Mouse (Mus musculus): ENCODE results near the gene Ccr9.
A peak's percentile ranks its signal among the peaks of the same experiment; 100 is the strongest.
"Not testable (repeated sequence)": the region's sequence is repeated elsewhere in the genome, so short reads cannot be mapped to it uniquely, and the experiment has no call there.

Ccr9 gene

GRCm38 (mm10) chr9:123717186-123718008 lies 39.2 kb downstream of the Ccr9 start, which contains the start of gene Lztfl1:
TSS of gene Lztfl1 (minus strand) at chr9:123717697.
- DNase-seq, result peak; percentile 87 to 95

GRCm38 (mm10) chr9:123722737-123723493 lies 44.7 kb downstream of the Ccr9 start:
- no peak for DNase-seq

- no peak for DNase-seq
Measured at GRCm38 (mm10) chr9:123731271-123731670, 53.0 kb downstream of the Ccr9 start.

GRCm38 (mm10) chr9:123734133-123734532 lies 55.9 kb downstream of the Ccr9 start:
- no peak for DNase-seq

- DNase-seq, result no peak
Measured at GRCm38 (mm10) chr9:123740799-123741198, 62.6 kb downstream of the Ccr9 start.

GRCm38 (mm10) chr9:123749687-123750086 lies 71.4 kb downstream of the Ccr9 start:
- DNase-seq, result not testable (repeated sequence)

GRCm38 (mm10) chr9:123754333-123754732 lies 76.1 kb downstream of the Ccr9 start:
- peak; percentile 87 to 93 for DNase-seq

GRCm38 (mm10) chr9:123756752-123757151 lies 78.5 kb downstream of the Ccr9 start:
- peak; percentile 87 to 94 for DNase-seq

GRCm38 (mm10) chr9:123757326-123757725 lies 79.1 kb downstream of the Ccr9 start:
- peak; percentile 50 to 58 for DNase-seq

GRCm38 (mm10) chr9:123758156-123758555 lies 79.9 kb downstream of the Ccr9 start:
- no peak for DNase-seq

GRCm38 (mm10) chr9:123758645-123759044 lies 80.4 kb downstream of the Ccr9 start:
- DNase-seq, result peak; percentile 54 to 67

- no peak for DNase-seq
Measured at GRCm38 (mm10) chr9:123760806-123761205, 82.6 kb downstream of the Ccr9 start.

GRCm38 (mm10) chr9:123762886-123763285 lies 84.6 kb downstream of the Ccr9 start:
- peak; percentile 53 to 67 for DNase-seq

GRCm38 (mm10) chr9:123763771-123764170 lies 85.5 kb downstream of the Ccr9 start:
- DNase-seq, result peak; percentile 41 to 50

- peak; percentile 72 to 82 for DNase-seq
Measured at GRCm38 (mm10) chr9:123766996-123767395, 88.8 kb downstream of the Ccr9 start.

GRCm38 (mm10) chr9:123768443-123768842 lies 90.2 kb downstream of the Ccr9 start:
- DNase-seq, result no peak

- DNase-seq, result peak in 1 of 2 experiments; percentile 40
Measured at GRCm38 (mm10) chr9:123769532-123769931, 91.3 kb downstream of the Ccr9 start.

- peak; percentile 60 to 64 for DNase-seq
Measured at GRCm38 (mm10) chr9:123773299-123773698, 95.1 kb downstream of the Ccr9 start.

GRCm38 (mm10) chr9:123788855-123789529 lies 110.8 kb downstream of the Ccr9 start:
- no peak for DNase-seq

- DNase-seq, result peak; percentile 64 to 67
Measured at GRCm38 (mm10) chr9:123796174-123796573, 117.9 kb downstream of the Ccr9 start.

GRCm38 (mm10) chr9:123801527-123801926 lies 123.3 kb downstream of the Ccr9 start:
- no peak for DNase-seq

- no peak for DNase-seq
Measured at GRCm38 (mm10) chr9:123802421-123802820, 124.2 kb downstream of the Ccr9 start.

GRCm38 (mm10) chr9:123802896-123803295 lies 124.7 kb downstream of the Ccr9 start:
- no peak for DNase-seq

Measured in thymus, postnatal 36 days (tissue).